Mouse (Mus musculus) mesoderm, embryonic 11.5 days (tissue): Measurements from ENCODE around the gene Gm17334.

Source experiments
- DNase-seq: peaks from one replicate; pipeline ENCODE4 v3.0.0-alpha.2; 2012; ENCODE audit warnings: low read depth, low spot score

Gm17334 gene

DNA sequence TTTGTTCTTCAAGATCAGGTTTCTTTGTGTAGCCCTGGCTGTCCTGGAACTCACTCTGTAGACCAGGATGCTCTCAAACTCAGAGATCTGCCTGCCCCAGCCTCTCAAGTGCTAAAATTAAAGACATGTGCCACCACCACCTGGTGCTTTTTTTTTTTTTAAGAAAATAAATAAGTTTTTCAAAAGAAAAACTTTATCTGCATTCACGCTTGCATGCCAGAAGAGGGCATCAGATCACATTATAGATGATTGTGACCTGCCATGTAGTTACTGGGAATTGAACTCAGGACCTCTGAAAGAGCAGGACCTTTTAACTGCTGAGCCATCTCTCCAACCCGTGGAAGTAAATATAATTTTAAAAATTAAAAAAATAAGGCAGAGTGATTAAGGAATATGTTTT lies 27.7 kb downstream of the Gm17334 start:
- no peak for DNase-seq

DNA sequence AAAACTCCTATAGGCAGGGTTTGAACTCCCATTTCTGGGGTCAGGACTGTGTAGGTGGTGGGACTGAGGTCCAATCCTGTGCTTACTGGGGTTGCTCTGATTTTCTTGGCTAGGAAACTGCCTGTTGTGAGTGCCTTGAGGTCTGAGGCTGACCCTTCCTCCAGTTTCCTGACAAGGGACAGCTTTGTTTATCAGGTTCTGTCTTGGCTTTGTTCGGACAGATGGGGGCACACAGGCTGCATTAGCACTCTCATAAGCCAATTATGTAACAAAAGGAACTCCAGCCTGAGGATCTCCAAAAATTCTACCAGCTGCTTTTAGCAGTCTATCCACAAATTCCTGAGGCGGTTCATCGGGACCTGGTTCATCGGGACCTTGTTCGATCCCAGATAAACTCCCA lies 30.6 kb downstream of the Gm17334 start:
- no peak for DNase-seq

DNA sequence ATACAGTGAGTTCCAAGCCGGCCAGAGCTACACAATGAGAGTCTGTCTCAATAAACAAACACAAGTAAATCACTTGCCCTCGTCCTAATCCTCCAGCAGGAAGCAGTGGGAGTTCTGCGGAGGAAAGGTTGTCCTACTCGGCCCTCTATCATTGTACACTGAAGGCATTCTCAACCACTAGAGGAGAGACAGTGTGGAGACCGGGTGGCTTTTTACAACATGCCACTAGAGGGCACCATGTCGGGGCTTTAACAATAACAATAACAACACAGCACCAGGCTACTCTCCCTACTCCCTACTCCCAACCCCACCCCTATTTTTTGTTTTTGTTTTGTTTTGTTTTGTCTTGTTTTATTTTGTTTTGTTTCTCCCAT lies 35.4 kb downstream of the Gm17334 start:
- peak; percentile 41 for DNase-seq

DNA sequence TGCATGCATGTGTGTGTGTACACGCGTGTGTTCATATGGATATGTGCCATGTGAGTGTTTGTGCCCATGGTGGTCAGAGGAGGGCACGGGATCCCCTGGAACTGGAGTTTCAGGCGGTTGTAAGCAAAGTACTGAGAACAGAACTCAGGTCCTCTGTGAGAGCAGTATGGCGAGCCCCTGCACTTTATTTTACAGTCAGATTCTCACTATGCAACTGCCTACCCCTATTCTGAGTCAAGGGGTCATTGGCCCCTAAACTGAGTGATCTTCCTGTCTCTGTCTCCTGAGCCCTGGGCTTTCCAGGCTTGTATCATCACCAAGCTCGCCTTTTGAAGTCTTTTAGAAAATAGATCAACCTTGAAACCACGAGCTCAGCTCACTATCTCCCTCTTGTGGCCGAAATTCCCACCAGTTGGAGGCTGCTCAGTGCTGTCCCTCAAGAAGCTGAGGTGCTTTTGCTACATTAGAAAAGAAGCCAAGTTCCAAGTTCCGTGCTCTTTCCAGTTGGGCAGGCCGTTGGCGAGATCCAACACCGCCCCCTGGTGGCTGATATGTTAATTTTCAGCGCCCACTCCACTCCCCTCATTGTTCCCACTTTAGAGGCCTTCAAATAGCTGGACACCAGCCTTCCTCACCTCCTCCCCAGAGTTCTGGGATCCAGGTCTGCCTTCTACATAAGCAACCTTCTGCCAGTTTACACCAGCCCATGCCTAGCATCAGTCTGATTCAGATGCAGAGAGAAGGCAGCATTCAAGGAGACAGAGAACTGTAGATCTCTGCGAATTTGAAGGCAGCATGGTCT lies 36.0 kb downstream of the Gm17334 start:
- DNase-seq: peak; percentile 87

DNA sequence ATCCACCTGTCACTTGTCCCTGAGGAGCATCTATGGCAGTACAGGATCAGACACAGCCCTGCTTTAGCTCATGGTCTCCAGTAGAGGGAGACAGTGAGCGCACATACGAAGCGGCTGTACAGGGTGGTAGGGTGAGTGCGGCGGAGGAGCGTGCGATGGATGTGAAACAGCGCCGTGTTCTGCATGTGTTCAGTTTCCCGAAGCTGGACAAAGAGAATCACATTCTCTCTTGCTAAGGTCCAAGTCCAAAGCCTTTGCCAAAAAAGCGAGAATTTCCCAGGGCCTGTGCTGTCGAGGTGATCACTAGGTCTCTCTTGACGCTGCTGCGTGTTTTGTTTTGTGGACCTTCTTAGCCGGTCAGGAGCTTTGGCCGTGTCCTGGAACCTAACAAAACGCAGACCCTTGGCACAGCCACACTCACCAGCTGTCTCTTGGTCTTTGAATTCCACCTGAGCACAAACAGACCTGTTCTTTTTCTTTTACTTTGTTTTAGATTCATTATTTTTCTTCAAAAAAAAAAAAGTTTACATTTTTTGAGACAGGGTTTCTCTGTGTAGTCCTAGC lies 37.2 kb downstream of the Gm17334 start:
- peak; percentile 90 for DNase-seq

DNA sequence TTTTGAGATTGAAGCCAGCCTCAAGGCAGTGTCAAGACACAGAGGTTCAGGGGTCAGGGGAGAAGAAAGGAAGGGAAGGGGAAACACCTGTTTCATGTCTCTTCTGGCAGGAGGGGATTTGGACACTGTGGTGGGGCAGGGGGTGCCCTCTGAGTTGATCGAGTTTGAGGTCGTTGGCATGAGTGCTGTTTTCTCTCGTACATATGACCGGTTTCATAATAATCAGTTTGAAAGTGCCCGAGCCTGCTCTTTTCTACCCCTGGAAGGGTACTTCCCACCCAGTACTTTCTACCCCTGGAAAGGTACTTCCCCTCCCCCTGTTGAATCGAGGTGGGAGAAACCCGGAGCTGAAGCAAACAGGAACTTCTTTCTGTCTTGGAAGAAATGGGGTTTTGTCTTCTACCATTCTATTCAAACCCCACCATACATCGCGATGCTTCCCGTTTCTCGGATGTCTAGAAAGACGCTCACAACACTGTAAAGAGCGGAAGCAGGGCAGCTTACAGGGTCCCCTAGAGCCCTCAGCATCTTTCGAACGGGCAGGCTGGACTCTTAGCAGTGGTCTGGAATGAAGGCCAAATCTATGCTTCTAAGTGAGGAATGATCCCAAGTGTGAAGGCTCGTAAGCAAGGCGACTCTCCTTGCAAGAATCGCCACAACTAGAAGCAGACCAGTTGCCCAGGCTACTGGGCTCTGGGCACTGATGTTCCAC lies 37.9 kb downstream of the Gm17334 start:
- no peak for DNase-seq

DNA sequence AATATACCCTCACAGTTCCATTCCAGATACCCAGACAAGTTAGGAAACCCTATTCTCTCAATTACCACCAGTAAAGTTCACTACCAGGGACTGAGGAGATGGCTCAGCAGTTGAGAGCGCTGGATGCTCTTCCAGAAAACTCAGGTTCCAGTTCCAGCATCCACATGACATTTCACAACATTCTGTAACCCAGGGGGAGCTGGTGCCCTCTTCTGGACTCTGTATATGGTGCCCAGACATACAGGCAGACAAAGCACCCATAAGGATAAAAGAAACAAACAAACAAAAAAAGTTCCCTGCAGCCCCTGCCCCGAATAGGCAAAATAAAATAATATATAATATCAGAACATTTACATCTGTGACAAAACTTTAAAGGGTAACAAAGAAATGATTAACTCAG lies 38.6 kb downstream of the Gm17334 start:
- no peak for DNase-seq

DNA sequence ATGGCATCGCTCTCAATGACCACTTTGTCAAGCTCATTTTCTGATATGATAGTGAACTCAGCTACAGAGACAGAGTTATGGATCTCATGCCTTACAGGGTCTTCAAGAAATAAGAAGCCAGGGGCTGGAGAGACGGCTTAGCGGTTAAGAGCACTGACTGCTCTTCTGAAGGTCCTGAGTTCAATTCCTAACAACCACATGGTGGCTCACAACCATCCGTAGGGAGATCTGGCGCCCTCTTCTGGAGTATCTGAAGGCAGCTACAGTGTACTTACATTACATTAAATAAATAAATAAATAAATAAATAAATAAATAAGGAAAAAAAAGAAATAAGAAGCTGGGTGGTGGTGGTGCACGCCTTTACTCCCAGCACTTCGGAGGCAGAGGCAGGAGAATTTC lies 39.2 kb downstream of the Gm17334 start:
- no peak for DNase-seq

DNA sequence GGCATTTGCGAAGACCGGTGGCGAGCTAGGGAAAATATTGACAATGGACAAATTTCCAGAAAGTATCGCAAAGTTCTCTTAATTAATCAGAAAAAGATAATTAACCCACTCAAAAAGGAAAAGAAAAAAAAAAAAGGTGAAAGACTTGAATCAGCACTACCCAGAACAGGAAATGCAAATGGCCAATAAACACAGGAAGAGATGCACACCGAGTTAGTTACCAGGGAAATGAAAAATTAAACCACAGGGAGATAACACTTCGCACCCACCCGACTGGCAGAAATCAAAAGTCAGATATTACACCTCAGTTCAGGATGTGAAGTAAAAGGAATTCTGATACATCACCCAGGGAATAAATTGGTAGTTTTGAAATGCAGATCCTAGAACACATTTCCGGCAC lies 40.7 kb downstream of the Gm17334 start:
- DNase-seq: no peak

DNA sequence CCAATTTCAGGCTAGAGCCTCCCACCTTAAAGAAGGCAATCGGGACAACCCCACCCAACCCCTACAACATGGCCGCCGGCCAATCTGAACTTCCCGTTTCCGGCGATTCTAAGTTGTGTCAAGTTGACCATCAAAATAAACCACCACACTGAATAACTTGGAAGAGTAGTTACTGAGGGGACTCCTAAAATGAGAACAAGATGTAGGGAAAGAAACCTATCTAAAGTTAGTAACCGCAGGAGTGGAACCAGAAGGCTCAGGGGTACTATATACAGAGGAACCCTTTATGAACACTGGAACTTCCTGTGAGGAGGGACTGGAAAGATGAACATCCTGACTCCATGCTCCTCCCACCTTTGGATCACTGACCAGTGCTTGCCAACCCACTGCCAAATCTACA lies 41.5 kb downstream of the Gm17334 start:
- DNase-seq: no peak
